Mouse (Mus musculus) mouse embryonic stem cell (cell line): ENCODE measurements around the gene Ipmk.

ENCODE experiments used
- in situ Hi-C, 2 experiments: fragments of 300-500 bp; cut with MboI; formaldehyde crosslinking; loops; 1 replicate in 1 of 2; 3 replicates in 1 of 2; pipeline ENCODE4 v1.14.3; 2019 to 2020; ENCODE audit warnings: low sequenced_read_pairs in 2 of 2, low pct_unique_long_range_greater_than_20kb in 1 of 2, mixed read lengths in 1 of 2; ENCODE audit not compliant: unreplicated experiment in 1 of 2

The Ipmk gene

GRCm38 (mm10) chr10:71337733-71338132 lies 9.8 kb upstream of the Ipmk start:
- in situ Hi-C loops = loop anchor here in 1 of 2 experiments (10.0 kb wide), 1 partner anchor 57 kb away; no protein-coding TSS in a partner anchor

DNA sequence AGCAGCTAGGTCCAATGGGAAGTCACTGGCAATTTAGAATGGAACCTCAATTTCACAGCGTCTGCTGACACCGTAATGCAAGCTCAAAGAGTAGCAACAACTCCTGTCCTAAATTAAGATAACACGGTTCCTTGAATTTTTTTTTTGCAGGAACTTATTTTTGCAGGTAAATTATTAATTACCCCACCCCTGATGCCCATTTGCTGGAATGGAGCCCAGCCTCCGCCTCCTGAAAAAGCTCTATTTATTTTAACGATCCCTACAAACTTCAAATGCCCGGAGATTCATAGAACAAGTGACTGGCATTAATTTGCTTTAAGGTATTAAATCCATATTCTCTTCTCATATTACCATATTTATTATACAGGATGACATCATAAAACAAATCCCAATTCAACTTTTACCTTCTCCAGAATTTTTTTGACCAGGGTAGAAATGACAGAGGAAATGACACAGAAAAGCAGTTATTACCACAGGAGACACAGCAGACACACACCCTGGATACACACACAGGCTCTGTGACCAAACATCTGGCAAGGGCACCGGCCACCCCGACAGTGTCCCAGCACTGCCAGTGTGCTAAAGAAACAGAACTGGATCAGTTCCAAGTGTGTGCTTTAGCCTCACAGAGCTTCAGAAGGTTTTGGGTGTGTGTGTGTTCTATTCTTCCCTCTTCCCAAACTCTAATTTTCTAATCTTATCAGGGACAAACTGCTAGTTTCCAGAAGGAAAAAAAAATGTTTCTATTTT lies 9.2 kb upstream of the Ipmk start:
- in situ Hi-C loops = loop anchor here in 1 of 2 experiments (10.0 kb wide), 1 partner anchor 56 kb away; no protein-coding TSS in a partner anchor

DNA sequence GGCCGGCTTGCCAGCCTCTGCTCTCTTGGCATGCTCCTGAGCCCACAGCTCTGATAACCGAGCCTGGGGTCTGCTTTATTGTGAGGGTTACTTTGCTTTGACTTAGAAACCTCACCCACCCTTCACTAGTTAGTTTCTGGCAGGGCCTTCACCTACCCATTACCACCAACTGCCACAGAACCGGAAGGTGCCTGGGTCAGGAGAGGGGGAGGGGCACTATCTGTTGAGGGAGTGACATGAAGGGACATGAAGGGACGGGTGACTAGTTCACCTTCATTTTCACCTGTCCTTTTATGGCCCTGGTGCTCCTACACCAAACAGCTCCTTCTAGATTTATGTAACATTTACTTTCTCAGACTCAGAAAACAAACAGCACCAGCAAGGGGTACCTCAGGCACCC lies 8.1 kb upstream of the Ipmk start:
- in situ Hi-C loops = loop anchor here in 1 of 2 experiments (10.0 kb wide), 1 partner anchor 55 kb away; no protein-coding TSS in a partner anchor

- in situ Hi-C loops = no loop called here
Measured at GRCm38 (mm10) chr10:71340195-71340594, 7.4 kb upstream of the Ipmk start.

DNA sequence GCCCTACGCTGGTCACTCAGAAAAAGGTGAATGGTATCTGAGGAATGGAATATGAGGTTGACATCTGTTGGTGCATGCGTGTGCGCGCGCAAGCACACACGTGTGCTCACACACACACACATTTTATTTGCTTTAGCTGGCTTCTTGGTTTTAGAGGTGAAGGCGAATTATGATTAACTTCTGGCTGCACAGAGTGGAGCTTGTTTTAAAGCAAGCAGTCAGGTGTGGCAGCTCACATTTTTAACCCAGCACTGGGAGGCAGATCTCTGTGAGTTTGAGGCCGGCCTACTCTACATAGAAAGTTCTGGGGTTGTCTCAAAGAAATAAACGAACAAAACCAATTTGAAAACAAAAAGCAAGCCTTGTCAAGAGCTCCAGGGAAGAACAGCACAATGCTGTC lies 6.3 kb upstream of the Ipmk start:
- in situ Hi-C loops = no loop called here

DNA sequence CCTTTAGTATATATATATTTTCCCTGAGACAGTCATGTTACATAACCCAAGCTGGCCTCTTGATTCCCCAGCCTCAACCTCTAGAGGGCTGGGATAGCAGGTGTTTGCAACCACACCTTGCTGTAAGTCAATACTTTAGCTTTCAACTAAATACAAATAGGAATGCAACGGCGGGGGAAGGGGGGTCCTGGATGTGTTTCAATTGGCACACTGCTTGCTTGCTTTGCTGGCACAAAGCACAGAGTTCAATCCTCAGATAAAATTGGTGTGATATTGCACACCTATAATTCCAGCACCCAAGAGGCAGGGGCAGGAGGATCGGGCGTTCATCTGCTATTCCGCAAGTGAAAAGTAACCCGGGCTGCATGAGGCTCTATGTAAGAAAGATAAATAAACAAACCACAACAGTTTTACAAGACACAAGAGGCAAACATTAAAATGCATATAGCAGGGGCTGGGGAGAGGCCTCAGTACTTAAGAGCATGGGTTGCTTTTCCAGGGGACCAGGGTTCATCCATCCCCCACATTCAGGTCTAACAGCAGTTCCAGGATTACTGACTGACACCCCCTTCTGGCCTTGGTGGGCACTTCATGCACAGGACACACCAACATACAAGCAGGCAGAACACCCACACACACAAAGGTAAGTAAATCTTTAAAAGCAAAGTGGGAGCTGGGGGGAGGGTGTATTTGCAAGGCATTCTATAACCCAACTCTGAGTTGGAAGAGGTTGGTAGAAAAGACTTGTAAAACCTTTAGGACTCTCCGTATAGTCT lies 5.3 kb upstream of the Ipmk start:
- in situ Hi-C loops = no loop called here

GRCm38 (mm10) chr10:71343130-71343529 lies 4.4 kb upstream of the Ipmk start:
- in situ Hi-C loops = no loop called here

DNA sequence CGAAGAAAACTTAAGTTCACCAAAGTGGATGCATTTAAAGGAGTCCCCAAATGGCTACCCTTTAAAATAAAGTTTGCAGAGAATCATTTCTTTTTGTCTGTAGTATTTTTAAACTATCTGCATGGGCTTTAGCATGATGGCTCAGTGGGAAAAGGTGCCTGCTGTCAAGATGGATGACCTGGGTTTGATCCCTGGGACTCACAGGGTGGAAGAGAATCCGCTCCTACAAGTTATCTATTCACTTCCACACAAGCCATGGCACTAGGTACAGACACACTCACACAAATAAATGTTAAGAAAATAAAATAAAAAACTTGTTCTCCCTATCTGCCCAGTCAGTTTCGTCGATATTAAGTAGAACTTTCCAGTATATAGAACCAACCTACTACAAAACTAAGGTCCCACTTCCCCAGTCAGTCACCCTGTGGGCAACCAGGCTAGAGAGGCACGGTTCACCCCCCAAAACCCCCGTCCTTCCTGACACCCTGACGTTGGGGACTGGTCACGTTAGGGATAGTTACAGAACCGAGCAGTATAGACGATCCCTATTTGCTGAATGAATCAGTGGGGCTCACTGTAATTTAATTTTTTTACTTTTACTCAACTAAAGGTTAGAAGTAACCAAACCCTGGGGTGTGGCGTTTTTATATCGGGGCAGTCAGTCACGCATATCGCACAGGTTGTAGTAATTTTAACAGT lies 3.8 kb upstream of the Ipmk start:
- in situ Hi-C loops = no loop called here

DNA sequence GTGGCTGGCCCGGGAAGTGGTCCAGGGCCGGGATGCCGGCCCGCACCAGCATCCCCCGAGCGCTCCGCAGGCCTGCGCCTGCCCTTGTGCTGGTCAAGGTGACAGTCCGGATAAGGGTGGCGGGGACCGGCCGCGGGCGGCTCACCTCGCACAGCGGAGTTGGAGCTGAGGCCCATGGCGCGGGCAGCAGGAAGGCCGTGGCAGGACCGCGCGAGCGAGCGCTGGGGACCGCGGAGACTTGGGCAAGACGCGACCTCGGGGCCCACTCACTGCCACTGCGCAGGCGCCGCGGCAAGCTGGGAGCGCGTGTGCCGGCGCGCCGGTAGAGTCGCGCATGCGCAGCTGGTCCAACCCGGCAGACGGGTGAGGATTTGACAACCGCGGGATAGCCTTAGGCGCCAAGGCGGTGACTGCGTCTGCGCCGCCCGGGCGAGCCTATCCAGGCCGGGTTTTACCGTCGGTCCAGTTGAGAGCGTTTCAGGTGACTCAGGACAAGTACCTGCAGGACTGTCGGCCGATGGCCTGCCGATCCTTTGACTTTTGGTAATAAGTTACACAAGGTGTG lies 2.9 kb upstream of the Ipmk start, which contains the start of gene Cisd1:
Gene Cisd1, minus strand, starts transcription at position 376 of the 565 bp plus-strand sequence.
- in situ Hi-C loops = no loop called here

GRCm38 (mm10) chr10:71346106-71346505 lies 1.5 kb upstream of the Ipmk start:
- in situ Hi-C loops = no loop called here

DNA sequence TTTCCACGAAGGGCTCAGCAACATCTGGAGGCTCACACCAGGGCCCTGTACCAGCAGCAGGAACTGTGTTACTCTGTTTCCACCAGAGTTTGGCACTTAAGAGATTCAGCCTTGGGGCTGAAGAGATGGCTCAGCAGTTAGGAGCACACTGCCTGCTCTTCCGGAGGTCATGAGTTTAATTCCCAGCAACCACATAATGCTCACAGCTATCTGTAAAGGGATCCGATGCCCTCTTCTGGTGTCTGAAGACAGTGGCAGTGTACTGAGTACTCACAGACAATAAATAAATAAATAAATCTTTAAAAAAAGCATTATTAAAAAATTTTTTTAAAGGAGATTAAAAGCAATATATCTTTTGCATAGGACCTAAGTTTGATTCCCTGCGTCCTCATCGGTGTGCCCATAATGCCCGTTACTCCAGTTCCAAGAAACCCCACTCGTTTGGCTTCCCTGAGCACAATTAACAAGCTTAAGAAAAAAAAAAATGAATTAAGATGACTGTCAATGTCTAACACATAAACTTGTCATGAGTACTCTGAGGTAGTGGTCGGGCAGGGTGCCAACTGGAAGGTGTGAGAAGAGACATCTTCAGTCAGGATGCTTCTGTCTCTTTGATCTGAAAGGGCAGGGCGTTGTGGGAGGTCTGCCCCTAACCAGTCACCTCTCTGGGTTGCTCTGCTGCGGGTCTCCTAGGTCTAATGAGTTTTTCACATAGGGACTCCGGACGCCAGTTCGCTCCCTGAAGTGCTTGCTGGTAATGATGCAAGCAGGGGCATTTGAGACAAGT lies 648 bp upstream of the Ipmk start:
- in situ Hi-C loops = no loop called here

GRCm38 (mm10) chr10:71347964-71348636 lies 537 bp downstream of the Ipmk start:
- in situ Hi-C loops = no loop called here

DNA sequence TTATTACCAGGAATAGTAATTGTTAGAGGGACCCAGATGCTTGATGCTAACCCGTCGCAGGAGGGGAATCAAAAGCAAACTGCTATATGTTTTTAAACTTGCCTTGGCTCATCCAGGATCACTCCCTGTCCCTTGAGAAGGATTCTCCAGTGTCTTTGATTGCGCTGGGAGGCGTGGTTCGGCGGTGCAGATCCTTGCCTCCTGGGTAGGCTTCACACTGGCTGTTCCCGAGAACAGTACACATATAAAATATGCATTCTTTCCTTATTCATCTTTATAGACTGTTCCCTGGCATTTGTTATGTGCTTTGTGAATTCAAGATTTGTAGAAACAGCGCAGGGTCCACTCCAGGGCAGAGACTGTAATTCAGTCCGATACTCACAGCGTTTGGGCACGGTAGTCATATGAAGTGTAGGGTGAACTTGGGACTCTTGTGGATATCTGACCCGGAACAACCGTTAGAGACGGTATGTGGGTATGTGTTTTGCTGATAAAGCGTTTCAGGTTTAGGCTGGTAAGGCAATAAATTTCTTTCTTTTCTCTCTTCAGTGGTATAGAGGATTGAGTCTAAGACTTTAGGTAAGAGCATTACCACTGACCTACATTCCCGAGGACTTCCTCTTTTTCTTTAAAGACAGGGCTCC lies 1.2 kb downstream of the Ipmk start:
- in situ Hi-C loops = no loop called here

GRCm38 (mm10) chr10:71349290-71349689 lies 1.7 kb downstream of the Ipmk start:
- in situ Hi-C loops = no loop called here

- in situ Hi-C loops = no loop called here
Measured at GRCm38 (mm10) chr10:71351301-71351700, 3.7 kb downstream of the Ipmk start.

DNA sequence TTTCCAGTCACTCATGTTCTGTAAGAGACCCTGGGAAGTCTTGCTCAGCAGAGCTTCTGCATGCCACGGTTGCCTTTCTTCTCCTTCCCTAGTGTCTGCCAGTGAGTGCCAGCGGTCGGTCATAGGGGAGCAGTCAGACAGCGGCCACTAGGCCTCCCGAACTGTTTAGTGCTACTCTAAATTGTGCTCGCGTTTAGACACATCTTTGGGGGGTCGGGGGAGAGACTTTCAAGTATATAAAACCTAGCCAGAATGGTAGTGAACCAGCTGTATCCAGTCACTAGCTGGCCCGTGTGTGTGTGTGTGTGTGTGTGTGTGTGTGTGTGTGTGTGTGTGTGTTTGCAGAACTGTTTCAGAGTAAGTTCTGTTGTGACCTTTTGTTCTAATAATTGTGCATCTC lies 6.3 kb downstream of the Ipmk start:
- in situ Hi-C loops = no loop called here

- in situ Hi-C loops = no loop called here
Measured at GRCm38 (mm10) chr10:71354947-71355346, 7.4 kb downstream of the Ipmk start.
